Mouse (Mus musculus) ZHBTc4 (cell line): ENCODE measurements around the gene Ttll12.

Source experiments
- DNase-seq: peaks from one replicate; pipeline ENCODE4 v3.0.0-alpha.2; 2011; ENCODE audit warnings: low read depth, low spot score

The Ttll12 gene

GRCm38 (mm10) chr15:83526424-83527091, 68.4 kb downstream of the Ttll12 start, which contains the start of gene Bik:
Gene Bik (plus strand): TSS chr15:83526862.
- peak; percentile 83 for DNase-seq
